Mouse (Mus musculus) stomach, embryonic 14.5 days (tissue): Measurements from ENCODE around the gene Caskin2. TPM values are rescaled to one million over a fixed set of nuclear protein-coding genes. Genes with fewer than 3 reads are reported as not detected.
"Not testable (repeated sequence)": the region's sequence is repeated elsewhere in the genome, so short reads cannot be mapped to it uniquely, and the experiment has no call there.

Experiments used
- ATAC-seq: fragments of 200-750 bp; cut with Nextera tagmentation; 2 replicates; pipeline ENCODE4 v1.8.0; 2017; ENCODE audit warnings: low read depth, moderate TSS enrichment; ENCODE audit not compliant: insufficient number of reproducible peaks, insufficient read depth, low FRiP score
- H3K27ac ChIP-seq: fragments of 300-500 bp; sonication (generic); 2 replicates; pipeline ENCODE4 v1.5.1; 2014; ENCODE audit warnings: mild to moderate bottlenecking, low read length, moderate library complexity, mixed read lengths
- H3K27me3 ChIP-seq: fragments of 300-500 bp; sonication (generic); 2 replicates; pipeline ENCODE4 v1.6.1; 2014; ENCODE audit warnings: low read length, control low read depth, mixed read lengths; ENCODE audit not compliant: control insufficient read depth, insufficient read depth
- H3K36me3 ChIP-seq: fragments of 300-500 bp; sonication (generic); 2 replicates; pipeline ENCODE4 v1.6.1; 2014; ENCODE audit warnings: mild to moderate bottlenecking, control low read depth, low read length, moderate library complexity, mixed read lengths; ENCODE audit not compliant: control insufficient read depth, insufficient read depth
- H3K4me1 ChIP-seq: fragments of 300-500 bp; sonication (generic); 2 replicates; pipeline ENCODE4 v1.6.1; 2014; ENCODE audit warnings: low read length, control low read depth, mixed read lengths; ENCODE audit not compliant: control insufficient read depth, insufficient read depth
- H3K4me2 ChIP-seq: fragments of 300-500 bp; sonication (generic); replicated peaks from 2 replicates; pipeline ENCODE4 v1.6.1; 2014; ENCODE audit warnings: low read depth, low read length, control low read depth
- H3K4me3 ChIP-seq: fragments of 300-500 bp; sonication (generic); 2 replicates; pipeline ENCODE4 v1.5.1; 2014; ENCODE audit warnings: low read depth, low read length, control low read depth
- H3K9ac ChIP-seq: fragments of 300-500 bp; sonication (generic); replicated peaks from 2 replicates; pipeline ENCODE4 v1.6.1; 2014; ENCODE audit warnings: low read depth, mild to moderate bottlenecking, control low read depth, low read length, moderate library complexity, mixed read lengths
- H3K9me3 ChIP-seq: fragments of 300-500 bp; sonication (generic); 2 replicates; pipeline ENCODE4 v1.6.1; 2016; ENCODE audit warnings: low read depth, low read length, control low read depth; ENCODE audit not compliant: control insufficient read depth
- WGBS: fragments of 180-500 bp; shearing (Covaris S2); extraction: QIAGEN DNeasy Blood & Tissue Kit; methylation state at CpG from one replicate; pipeline ENCODE4 v1.1.7; 2014; 5-methylcytosine and 5-hydroxymethylcytosine counted together
- polyA plus RNA-seq: library from polyadenylated mRNA; unstranded; fragments of >200 nt; fragmentation: Nextera tagmentation; extraction: Ambion mirVana; gene quantifications from 2 replicates; pipeline ENCODE4 v1.2.1, GENCODE M21; 2014

Gene Caskin2
- polyA plus RNA-seq, 1 experiment from 2014 or later = 14.3 TPM

GRCm38 (mm10) chr11:115768896-115769295 lies 44.5 kb downstream of the Caskin2 start:
- no peak overlapping the region for H3K4me2 ChIP-seq
- H3K36me3 ChIP-seq = no peaks in the 10 kb centered on the region; the same call in 1 of the 2 replicates
- no peak overlapping the region for H3K4me3 ChIP-seq
- WGBS = 85% methylated on average over 3 of the region's 3 CpGs
- peaks cover 11% of the 10 kb centered on the region for H3K4me1 ChIP-seq
- H3K9ac ChIP-seq = no peak overlapping the region
- H3K27me3 ChIP-seq = no peaks in the 10 kb centered on the region
- H3K27ac ChIP-seq = no peak overlapping the region
- no peak for ATAC-seq
- no peaks in the 10 kb centered on the region for H3K9me3 ChIP-seq

- no peak overlapping the region for H3K27ac ChIP-seq
- no peak for ATAC-seq
- H3K4me3 ChIP-seq = no peak overlapping the region
- no peaks in the 10 kb centered on the region for H3K27me3 ChIP-seq
- H3K9me3 ChIP-seq = no peaks in the 10 kb centered on the region
- no peak overlapping the region for H3K9ac ChIP-seq
- no peaks in the 10 kb centered on the region; the same call in 1 of the 2 replicates for H3K36me3 ChIP-seq
- 78% methylated on average over 8 of the region's 8 CpGs for WGBS
- peaks cover 11% of the 10 kb centered on the region for H3K4me1 ChIP-seq
- H3K4me2 ChIP-seq = peak overlapping the region; percentile 61; the same call in 1 of the 2 replicates
Observed at GRCm38 (mm10) chr11:115766981-115767380, 46.5 kb downstream of the Caskin2 start.

- Histone ChIP-seq H3K9ac (peak overlapping the region; percentile 85), H3K9me3 (no peaks in the 10 kb centered on the region), H3K4me1 (peaks cover 11% of the 10 kb centered on the region), H3K4me3 (peak overlapping the region; percentile 80), H3K27me3 (no peaks in the 10 kb centered on the region), H3K27ac (peak overlapping the region; percentile 84), H3K4me2 (peak overlapping the region; percentile 61), H3K36me3 (no peaks in the 10 kb centered on the region; the same call in 1 of the 2 replicates)
- no peak for ATAC-seq
- WGBS = 43% methylated on average over 13 of the region's 13 CpGs
Observed at GRCm38 (mm10) chr11:115766356-115766943, 47.0 kb downstream of the Caskin2 start.

- peak overlapping the region; percentile 85 for H3K9ac ChIP-seq
- peak; percentile 77 for ATAC-seq
- WGBS = under 1% methylated on average over 34 of the region's 34 CpGs
Observed at GRCm38 (mm10) chr11:115765607-115766141, 47.8 kb downstream of the Caskin2 start.

GRCm38 (mm10) chr11:115765103-115765606 lies 48.3 kb downstream of the Caskin2 start, which contains the start of gene Tmem94:
Tmem94 (plus strand) TSS chr11:115765433.
- WGBS = under 1% methylated on average over 32 of the region's 32 CpGs
- Histone ChIP-seq H3K27ac (peak within 1 kb of the TSS; percentile 84), H3K27me3 (no peaks in the 10 kb centered on the region), H3K4me2 (peak within 1 kb of the TSS; percentile 61), H3K36me3 (no peaks in the 10 kb centered on the region; the same call in 1 of the 2 replicates), H3K4me1 (peaks cover 11% of the 10 kb centered on the region), H3K9ac (peak within 1 kb of the TSS; percentile 85), H3K4me3 (peak within 1 kb of the TSS; percentile 80), H3K9me3 (no peaks in the 10 kb centered on the region)
- peak; percentile 99 for ATAC-seq

More at GRCm38 (mm10) chr11:115765607-115766141, 47.8 kb downstream of the Caskin2 start:
- Histone ChIP-seq H3K4me1 (peaks cover 11% of the 10 kb centered on the region), H3K27me3 (no peaks in the 10 kb centered on the region), H3K36me3 (no peaks in the 10 kb centered on the region; the same call in 1 of the 2 replicates), H3K9me3 (no peaks in the 10 kb centered on the region), H3K4me2 (peak overlapping the region; percentile 61), H3K4me3 (peak overlapping the region; percentile 80), H3K27ac (peak overlapping the region; percentile 84)

GRCm38 (mm10) chr11:115764698-115765097 lies 48.7 kb downstream of the Caskin2 start:
- Histone ChIP-seq H3K4me2 (peak overlapping the region; percentile 47), H3K4me1 (peaks cover 11% of the 10 kb centered on the region), H3K27ac (no peak overlapping the region; the same call in 1 of the 2 replicates), H3K4me3 (peak overlapping the region; percentile 80), H3K36me3 (no peaks in the 10 kb centered on the region), H3K9ac (0 out of 2 replicates have a peak overlapping the region, but pooled peaks have one; percentile 85), H3K27me3 (no peaks in the 10 kb centered on the region), H3K9me3 (no peaks in the 10 kb centered on the region)
- WGBS = 31% methylated on average over 2 of the region's 2 CpGs
- no peak for ATAC-seq

GRCm38 (mm10) chr11:115762176-115762575 lies 51.3 kb downstream of the Caskin2 start:
- ATAC-seq = not testable (repeated sequence)

GRCm38 (mm10) chr11:115753485-115753884 lies 60.0 kb downstream of the Caskin2 start:
- Histone ChIP-seq H3K9ac (no peak overlapping the region), H3K36me3 (no peaks in the 10 kb centered on the region), H3K9me3 (no peaks in the 10 kb centered on the region), H3K4me3 (no peak overlapping the region), H3K27ac (no peak overlapping the region), H3K4me1 (no peaks in the 10 kb centered on the region), H3K4me2 (no peak overlapping the region), H3K27me3 (no peaks in the 10 kb centered on the region)
- no peak for ATAC-seq
- 73% methylated on average over 4 of the region's 4 CpGs for WGBS

More at GRCm38 (mm10) chr11:115762176-115762575, 51.3 kb downstream of the Caskin2 start:
- H3K36me3 ChIP-seq, H3K27me3 ChIP-seq, H3K27ac ChIP-seq, H3K9me3 ChIP-seq, H3K4me3 ChIP-seq, H3K9ac ChIP-seq, H3K4me2 ChIP-seq: not testable (repeated sequence)
- WGBS = 94% methylated on average over 7 of the region's 7 CpGs
- H3K4me1 ChIP-seq = peaks cover 11% of the 10 kb centered on the region
